Mouse (Mus musculus) gastrocnemius, postnatal 14 days (tissue): ENCODE data around the gene Zar1. TPM values are rescaled to one million over a fixed set of nuclear protein-coding genes. Genes with fewer than 3 reads are reported as not detected.
A peak's percentile ranks its signal among the peaks of the same experiment; 100 is the strongest.
"Not testable (repeated sequence)": the region's sequence is repeated elsewhere in the genome, so short reads cannot be mapped to it uniquely, and the experiment has no call there.

ENCODE experiments used
- DNase-seq: peaks from one replicate; pipeline ENCODE4 v3.0.0; 2021; ENCODE audit warnings: mixed read lengths
- intact Hi-C: fragments of 180-260 bp; cut with DNase I; formaldehyde crosslinking; loops from one replicate; pipeline ENCODE4 v1.15.1; 2025; ENCODE audit warnings: low total_unique reads
- long read RNA-seq, 2 experiments: library from polyadenylated mRNA; stranded (forward); transcript quantifications; one replicate each; pipeline ENCODE4 v2.0.0; 2021
- total RNA-seq, 2 experiments: library from RNA; stranded (reverse); gene quantifications; 2 replicates each; pipeline ENCODE4 v1.2.3; 2021

Gene Zar1
- total RNA-seq, result not detected
- long read RNA-seq, experiment 1, result 0 reads
- long read RNA-seq, experiment 2, result 0 reads

DNA sequence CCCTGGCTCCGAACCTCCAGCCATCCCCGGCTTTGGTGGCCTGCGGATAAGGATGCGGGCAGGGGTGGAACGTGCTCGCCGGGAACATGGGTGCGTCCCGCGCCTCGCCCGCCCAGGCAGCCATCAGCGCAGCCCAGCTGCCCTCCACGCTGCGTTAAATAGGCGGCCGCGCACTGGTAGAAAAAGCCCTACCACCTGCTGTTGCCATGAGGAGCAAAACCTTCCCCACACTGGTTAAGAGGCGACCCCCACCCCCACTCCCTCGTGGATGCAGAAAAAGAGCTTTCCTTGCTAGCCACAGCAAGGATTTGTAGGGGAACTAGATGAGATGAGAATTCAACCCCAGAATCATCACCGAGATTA lies at the start of gene Zar1:
Zar1 (minus strand) TSS at position 285 of the 363 bp plus-strand sequence.
- DNase-seq, intact Hi-C loops: not testable (repeated sequence)

DNA sequence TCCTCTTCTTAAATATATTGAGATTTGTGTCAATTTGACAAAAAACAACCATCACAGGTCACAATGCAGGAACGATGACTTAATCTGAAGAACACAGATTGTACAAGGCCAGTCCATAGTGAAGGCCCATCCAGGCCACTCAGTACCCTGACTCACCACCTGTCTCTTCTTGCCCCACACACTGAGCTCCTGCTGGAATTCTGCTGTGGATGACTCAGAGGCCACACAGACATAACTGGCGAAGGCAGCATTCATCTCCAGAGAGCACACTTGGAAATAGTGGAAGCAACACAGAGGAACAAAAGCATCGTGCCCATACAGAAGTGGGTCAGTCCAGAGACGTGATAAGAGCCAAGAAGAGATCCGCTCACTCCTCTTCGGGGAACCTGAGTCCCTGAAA lies 49.0 kb upstream of the Zar1 start:
- intact Hi-C loops, result no loop called here
- no peak for DNase-seq

DNA sequence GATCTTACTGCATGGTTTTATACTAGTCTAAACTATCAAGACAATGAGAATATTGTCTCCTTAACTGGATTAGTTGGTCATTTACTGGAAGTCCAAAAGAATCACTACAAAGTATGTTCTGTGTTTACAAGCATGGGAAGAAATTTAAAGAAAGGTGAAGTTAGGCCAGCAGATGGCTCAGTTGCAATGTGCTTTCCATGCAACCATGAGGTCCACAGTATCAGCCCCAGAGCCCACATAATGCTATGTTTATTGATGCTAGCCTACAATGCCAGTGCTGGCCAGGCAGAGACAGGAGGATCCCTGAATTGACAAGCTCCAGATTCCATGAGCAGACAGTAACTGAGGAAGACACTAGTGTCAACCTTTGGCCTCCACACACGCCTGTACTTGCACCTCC lies 40.0 kb upstream of the Zar1 start:
- DNase-seq, result no peak
- intact Hi-C loops, result no loop called here

DNA sequence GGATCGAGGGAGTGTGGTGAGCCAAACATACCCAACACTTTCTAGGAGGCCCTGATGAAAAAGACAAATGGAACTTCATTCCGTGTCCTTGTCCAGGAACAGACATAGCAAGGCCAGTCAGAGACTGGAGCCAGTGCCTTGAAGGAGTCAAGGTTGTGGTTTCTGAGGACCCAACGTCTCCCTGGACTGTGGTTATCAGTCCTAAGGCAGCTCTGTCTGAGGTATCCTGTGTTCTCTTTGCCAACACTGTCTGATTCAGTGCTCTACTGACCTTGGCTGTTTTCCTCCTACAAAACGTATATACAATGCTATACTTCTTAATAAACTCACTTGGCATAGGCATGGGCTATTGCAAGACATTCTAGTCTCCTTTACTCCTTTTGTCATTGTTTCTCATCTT lies 36.4 kb upstream of the Zar1 start:
- intact Hi-C loops, result no loop called here

DNA sequence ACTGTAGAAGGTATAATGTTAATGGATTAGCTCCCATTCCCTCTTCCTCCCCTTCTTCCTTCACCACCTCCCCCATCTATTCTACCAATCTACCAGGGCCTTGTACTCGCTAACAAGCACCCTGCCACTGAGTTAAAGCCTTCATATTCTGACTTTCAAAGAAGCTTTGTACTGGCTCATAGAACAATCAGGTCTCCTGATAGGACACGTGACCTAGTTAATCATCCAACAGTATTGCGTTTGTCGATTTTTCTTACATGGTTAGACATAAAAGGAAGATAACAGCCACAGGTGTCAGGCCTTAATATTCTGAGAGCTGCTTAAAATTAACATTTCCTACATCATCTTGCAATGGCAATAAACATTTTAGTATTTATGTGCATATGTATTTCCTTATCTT lies 22.1 kb upstream of the Zar1 start:
- DNase-seq, result no peak
- intact Hi-C loops, result no loop called here

More for the DNA sequence above, 36.4 kb upstream of the Zar1 start:
- DNase-seq, result no peak

DNA sequence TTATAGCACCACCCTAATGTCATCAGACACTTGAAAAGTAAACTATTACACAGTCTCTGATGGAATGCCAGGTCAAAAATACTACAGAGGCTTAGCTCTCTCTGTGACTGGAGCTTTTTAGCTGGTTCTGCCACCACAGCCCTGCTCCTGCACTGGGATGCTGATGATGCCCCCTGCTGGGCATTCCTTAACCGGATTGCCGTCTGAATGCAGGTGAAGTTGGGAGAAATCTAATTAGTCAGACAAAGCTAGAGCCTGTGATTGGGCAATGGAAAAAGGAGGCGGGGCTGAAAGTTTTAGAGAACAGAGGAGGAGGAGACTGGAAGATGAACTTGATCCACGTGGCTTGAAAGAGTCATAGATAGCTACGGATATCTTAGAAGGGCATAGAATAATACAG lies 20.0 kb upstream of the Zar1 start:
- DNase-seq, result peak; percentile 12
- intact Hi-C loops, result no loop called here

DNA sequence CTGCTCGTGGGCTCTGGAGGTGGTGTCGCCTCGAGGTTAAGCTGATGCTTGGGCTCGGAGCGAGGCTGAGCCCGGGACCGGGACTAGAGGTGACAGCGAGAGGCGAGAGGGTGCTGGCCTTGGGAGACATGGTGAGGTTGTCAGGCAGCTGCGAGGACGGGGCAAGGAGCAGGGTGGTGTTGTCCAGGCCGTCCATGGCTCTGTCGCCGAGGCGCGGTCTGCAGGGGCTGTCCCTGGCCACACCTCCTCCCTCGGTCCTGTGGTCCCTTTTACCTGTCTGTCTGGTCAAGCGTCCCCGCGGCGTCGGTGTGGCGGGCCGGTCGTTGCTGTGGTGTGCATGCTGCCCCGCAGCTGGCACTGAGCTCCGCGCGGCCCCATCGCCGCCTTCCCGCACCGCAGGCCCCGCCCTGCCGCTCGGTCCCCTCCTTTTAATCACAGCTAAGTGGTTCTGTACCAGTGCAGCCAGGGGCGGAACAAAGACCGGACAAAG lies 6.2 kb upstream of the Zar1 start, which contains the start of gene Gm5868:
Gm5868 (minus strand) TSS at position 360 of the 490 bp plus-strand sequence.
- DNase-seq, result no peak
- intact Hi-C loops, result no loop called here

DNA sequence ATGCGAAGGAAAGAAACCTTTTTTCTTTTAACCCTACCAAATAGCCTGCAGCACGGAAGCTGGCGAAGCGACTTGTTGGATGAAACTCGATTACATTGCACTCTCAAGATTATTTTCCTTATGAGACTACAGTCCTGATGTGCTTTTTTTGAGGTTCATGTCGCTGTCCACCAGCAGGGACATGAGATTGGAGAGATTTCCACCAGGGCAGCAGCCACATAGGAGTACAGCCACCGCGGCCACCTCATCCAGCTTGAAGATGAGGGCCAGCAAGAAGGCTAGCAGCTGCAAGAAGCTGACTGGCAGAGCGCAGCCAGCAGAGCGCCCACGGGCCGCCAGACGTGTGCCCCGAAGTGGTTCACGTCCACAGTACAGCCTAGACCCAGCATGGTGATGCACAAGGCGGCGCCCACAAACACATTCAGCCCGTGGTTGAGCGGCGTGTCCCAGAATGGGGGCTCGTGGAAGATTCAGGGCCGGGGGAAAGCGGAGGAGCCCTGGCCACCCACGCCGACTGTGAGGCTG lies 5.7 kb upstream of the Zar1 start:
- intact Hi-C loops, result not testable (repeated sequence)

DNA sequence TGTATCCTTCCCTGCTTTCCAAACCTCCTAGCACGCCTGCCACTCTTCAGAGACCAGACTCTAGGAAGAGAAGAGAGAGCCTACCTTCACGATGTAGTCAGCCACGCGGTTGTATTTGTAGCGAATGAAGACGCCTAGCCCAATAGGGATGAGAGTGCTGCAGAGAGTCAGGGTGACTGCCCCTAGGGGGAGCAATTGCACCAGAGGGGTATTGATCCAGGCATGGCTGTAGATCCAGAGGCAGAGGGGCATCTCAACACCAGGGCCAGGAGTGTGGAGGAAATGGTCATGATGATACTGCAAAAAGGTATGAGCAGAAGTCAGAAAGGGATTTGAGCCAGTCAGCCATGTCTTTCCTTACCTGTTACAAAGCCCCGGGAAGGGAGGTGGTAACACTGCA lies 5.1 kb upstream of the Zar1 start:
- intact Hi-C loops, result not testable (repeated sequence)

More for the DNA sequence above, 5.7 kb upstream of the Zar1 start:
- not testable (repeated sequence) for DNase-seq

DNA sequence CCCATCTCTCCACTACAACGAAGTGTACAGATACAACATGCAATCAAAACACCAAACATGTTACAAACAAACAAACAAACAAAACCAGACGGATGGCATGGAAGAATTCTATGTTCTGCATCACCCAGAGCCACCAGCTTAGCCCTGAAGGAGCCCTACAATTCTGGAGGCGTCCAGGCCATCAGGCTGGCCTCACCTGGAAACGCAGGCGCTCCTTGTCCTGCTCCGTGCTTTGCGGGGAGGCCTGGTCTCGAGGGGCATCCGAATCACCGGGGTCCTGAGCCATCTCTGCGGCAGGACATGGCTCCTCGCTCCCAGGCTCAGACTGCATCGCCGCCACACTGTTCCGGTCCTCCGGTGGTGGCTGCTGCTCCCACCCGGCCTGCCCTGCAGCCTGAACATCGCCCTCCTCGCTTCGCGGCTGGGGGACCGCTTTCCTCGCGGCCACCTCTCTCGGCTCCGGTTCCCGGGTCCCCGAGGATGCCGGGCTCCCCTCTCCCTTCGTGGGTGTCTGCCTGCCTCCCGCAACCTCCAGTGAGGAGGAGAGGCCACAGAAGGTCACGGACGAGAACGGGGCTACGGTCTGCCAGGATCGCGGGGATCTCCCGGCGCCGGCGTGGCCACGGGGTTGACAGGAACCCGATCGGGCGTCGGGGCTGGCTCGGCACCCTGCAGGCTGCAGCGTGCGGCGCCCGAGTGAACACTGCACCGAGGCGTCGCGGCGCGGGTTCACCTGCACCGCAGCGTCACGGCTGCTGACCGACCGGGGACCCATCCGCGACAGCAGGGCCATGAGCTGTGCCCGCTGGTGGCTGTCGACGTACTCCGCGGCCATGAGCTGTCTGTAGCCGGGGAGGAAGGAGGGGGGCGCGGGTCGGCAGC lies 725 bp downstream of the Zar1 start:
- intact Hi-C loops, result not testable (repeated sequence)

More for the DNA sequence above, 5.1 kb upstream of the Zar1 start:
- DNase-seq, result not testable (repeated sequence)

DNA sequence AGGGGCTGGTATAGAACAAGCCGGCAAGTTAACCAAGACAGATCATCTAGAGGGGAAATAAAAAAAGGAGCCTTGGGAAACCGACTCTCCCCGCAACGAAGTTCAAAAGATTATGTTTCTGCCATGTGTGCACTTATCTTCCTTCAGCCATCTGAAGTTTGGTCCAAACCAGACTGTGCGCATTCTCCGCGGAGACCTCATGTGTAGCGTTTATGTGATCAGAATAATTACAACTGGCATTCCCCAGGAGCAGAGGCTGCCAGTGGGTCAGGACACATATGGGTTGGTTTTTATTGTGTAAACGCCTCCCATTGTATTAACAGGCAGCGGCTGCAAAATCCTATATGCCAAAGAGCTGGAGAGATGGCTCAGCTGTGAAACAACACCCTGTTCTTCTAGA lies 1.5 kb downstream of the Zar1 start:
- intact Hi-C loops, DNase-seq: not testable (repeated sequence)

More for the DNA sequence above, 725 bp downstream of the Zar1 start:
- DNase-seq, result not testable (repeated sequence)

DNA sequence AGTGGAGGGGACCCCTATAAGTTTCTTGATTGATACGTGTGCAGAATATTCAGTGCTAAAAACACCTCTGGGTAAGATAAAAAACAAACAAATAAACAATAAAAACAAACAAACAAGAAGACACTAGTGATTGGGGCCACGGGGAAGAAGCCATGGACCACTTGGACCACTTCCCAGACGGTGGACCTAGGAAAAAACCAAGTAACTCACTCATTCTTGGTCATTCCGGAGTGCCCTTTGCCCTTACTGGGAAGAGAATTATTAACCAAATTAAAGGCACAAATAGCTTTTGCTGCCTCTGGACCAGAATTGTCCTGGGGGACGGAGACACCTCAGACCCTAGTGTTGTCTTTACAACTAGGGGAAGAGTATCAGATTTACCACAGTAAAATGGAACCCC lies 15.4 kb downstream of the Zar1 start:
- intact Hi-C loops, result no loop called here
- no peak for DNase-seq

DNA sequence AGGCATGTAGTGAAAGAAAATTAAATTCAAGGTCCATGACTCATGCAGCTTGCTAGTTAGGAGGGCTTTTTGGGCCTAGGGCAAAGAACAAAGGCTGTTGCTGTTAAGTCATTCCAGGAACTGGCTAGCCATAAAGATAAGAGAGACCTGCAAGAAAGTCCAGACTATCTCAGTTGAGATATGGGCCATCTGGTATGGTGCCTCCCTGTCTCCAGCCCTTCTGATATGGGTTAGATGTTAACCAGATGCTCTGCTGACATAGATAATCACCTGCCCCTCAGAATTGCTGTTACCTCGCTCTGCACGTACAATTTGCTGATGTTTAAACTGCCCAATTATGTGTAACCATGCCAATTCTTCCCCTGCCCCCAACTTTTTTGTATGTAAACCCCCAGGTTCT lies 17.9 kb downstream of the Zar1 start:
- intact Hi-C loops, DNase-seq: not testable (repeated sequence)

DNA sequence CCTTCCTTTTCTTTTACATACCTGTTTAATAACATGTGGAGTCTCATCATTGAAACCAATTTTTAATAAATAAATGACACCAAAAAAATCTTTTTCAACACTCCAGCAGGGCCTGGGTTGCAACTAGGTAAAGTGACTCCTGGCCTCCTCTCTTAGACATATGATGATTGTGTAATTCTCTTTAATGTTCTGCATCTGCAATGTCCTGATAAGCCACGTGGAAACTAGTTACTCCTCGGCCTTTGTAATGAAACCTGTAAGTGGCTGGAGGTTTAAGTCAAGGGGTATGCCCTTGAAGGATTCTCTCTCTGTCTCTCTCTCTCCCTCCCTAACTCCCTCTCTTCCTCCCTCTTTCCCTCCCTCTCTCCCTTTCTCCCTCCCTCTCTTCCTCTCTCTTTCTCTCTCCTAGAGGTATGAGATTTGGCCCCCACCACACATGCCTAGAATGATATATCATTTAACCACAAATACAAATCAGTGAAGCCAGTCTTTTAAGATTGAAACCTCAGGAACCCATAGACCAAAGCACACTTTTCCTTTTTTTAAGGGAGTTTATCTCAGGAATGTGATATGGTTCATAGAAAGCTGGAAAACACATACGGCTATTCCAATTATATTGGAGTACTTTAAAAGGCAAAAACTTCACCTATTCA lies 20.0 kb downstream of the Zar1 start:
- DNase-seq, result no peak
- intact Hi-C loops, result no loop called here

DNA sequence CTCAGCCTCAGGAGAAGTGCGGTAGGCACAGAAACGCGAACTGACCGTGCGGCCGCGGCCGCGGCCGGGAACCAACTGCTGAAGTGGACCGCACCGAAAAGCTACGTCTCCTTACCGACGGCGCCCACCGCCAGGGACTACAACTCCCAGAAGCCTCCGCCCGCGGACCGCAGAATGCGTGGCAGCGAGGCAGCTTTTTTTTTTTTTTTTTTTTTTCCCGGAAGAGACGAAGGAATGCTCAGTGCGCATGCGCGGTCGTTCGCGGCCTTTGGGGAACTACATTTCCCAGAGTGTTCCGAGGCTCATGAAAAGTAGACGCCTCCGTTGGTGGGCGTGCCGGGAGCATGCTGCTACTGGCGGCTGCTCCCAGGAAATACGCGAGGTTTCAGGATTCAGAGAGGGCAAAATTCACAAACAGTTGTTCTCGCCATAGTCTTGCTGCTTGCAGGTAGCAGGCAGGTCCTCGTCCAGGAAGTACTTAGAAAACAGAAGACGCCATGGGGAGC lies 21.5 kb downstream of the Zar1 start, which contains the start of gene Nfxl1:
Nfxl1 (minus strand) TSS at position 141 of the 506 bp plus-strand sequence.
- peak; percentile 98 for DNase-seq
- intact Hi-C loops, result no loop called here

DNA sequence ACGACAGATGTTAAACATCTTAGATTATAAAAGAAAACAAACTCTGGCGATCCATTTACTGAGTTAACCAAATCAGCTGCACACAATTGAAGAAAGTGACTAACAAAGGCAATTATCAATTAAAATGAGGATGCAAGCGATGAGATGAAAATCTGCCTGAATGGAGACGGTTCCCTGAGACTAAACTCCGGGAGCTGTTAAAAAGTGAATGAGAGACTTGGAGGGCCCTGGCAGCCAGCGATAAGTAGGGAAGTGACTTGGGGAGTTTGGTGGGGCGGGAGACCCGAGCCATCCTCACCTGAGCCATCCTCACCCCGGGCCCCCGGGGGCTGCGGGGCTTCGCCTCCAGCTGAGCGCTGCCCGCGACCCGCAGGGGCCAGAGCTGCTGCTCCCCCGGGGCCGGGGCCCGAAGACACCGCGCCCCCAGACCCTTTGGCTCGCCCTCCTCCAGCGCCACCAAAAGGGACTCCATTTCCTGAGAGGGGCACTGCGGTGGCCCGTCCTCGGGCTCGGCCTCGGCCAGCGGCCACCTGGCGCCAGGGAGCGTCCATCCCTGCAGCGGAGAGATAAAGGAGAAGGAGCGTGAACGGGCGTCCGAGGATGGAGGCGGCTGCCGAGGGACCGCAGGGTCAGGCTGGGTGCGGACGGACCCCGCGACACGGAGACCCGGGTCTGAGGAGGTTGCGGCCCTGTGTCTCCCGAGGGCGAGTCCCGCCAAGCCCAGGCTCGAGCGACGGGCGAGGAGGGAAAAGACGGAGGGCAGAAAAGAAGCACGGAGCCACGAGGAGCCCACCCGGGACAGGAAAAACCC lies 22.1 kb downstream of the Zar1 start:
- intact Hi-C loops, result no loop called here
- peak; percentile 28 for DNase-seq

DNA sequence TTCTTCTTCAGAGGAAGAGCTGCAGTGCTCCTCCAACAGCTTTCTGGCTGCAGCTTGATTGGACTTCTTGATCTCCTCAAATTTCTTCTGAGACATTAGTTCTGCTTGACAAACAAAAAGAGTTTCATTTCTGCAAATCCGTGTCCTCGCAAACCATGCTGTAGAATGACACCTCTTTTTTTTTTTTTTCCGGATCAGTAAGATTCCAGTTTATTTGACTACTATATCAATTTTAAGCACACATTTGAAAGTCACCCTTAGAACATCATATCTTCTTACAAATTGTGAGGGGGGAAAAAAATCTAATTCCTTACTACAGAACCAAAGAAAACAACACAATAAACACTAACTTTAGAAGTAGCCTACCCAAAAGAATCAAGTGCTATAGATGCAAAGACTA lies 24.8 kb downstream of the Zar1 start:
- intact Hi-C loops, result no loop called here
- DNase-seq, result no peak

DNA sequence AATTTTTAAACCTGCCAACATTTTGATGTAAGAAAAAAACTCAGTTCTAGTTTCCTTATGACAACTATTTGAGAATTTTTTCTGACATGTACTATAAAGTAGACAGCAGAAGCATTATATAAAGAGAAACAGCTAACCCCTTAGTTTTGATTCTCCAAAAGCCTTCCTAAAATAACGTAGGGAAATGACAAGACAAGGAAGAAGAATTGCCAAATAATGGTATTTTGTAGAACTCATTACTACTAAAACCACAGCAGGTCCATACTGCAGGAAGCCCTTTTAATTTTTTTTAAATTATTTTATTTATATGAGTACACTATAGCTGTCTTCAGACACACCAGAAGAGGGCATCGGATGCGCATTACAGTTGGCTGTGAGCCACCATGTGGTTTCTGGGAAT lies 29.8 kb downstream of the Zar1 start:
- DNase-seq, result no peak
- intact Hi-C loops, result no loop called here

DNA sequence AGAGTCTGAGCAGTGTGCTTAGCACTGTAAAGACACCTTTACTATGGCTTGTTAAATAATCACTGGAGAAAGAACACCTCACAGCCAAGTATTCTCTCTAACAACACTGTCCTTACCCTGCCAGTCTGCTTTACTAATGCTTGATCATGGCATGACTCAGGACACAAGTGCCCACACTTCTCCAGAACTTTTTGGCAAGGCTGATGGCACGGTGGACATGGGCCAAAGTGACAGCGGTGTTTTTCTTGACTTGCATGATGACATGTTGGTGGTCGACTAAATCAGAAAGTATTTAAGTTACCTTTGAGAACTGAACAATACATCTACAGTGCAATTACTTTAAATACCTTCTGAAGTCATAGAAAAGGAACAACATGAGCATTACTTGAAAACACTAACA lies 52.2 kb downstream of the Zar1 start:
- intact Hi-C loops, result no loop called here
- DNase-seq, result no peak
